In the genomic region with DNA sequence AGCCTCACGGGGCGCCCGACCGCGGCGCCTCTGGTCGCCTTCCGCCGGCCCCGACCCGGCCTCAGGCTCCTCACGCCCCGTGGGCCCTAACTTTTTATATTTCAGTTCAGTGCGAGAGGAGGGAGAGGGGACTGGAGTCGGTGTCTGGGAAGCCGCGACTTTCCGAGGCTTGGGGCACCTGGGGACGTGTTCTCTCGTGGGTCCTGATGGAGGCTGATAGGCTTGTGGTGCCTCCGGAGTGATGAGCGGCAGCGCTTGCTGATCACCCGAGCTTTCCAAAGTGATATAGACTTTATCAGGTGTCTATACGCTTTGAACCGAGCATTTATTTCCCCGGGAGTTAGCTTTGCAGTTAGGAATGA, we compare ENCODE assay signal across 8 mouse cellular contexts. TPM values are rescaled to one million over a fixed set of nuclear protein-coding genes. Genes with fewer than 3 reads are reported as not detected.
DNase-seq lines count a peak whose midpoint lies in the region; ATAC-seq and TF ChIP-seq lines count a peak whose summit lies in the region.

No protein-coding gene starts in this region.

- H3K36me3 ChIP-seq in intestine, embryonic 14.5 days (ENCODE audit: control insufficient read depth, insufficient read depth, low read length) = no peaks in the 10 kb centered on the region
- H3K36me3 ChIP-seq in midbrain, embryonic 15.5 days (replicated peaks) = no peaks in the 10 kb centered on the region

- peaks cover 2% of the 10 kb centered on the region; the same call in 1 of the 2 replicates for H3K4me1 ChIP-seq in lung, adult 2 months (ENCODE audit: control insufficient read depth, insufficient read depth, low read length)
- 0 out of 2 replicates have a peak, but pooled peaks cover 2% of the 10 kb centered on the region for H3K4me1 ChIP-seq in cortical plate, adult 2 months (ENCODE audit: control insufficient read depth, insufficient read depth, low read length)
- H3K4me1 ChIP-seq in intestine, embryonic 14.5 days (replicated peaks; ENCODE audit: control insufficient read depth, insufficient read depth, low read length) = peaks cover 5% of the 10 kb centered on the region; the same call in 1 of the 2 replicates
- peaks cover 28% of the 10 kb centered on the region for H3K4me1 ChIP-seq in midbrain, embryonic 15.5 days

- ATAC-seq in intestine, embryonic 14.5 days (replicated peaks; ENCODE audit: low FRiP score, low TSS enrichment, low read depth) = peak; percentile 44; the same call in 1 of the 2 replicates
- ATAC-seq in midbrain, embryonic 15.5 days (replicated peaks) = no peak

- TF ChIP-seq POLR2A in lung, adult 2 months (IDR thresholded peaks at IDR 0.05; ENCODE audit: borderline replicate concordance, extremely low read depth, low read depth, low read length) = no peak
- no peak for TF ChIP-seq POLR2A in cortical plate, adult 2 months (IDR thresholded peaks at IDR 0.05; ENCODE audit: extremely low read depth, insufficient read depth, low read length)

- no peaks in the 10 kb centered on the region for H3K9me3 ChIP-seq in intestine, embryonic 14.5 days (ENCODE audit: control insufficient read depth, low read length)
- H3K9me3 ChIP-seq in midbrain, embryonic 15.5 days = no peaks in the 10 kb centered on the region

- peak overlapping the region; percentile 87 for H3K9ac ChIP-seq in intestine, embryonic 14.5 days (ENCODE audit: low read length)
- peak overlapping the region; percentile 83 for H3K9ac ChIP-seq in midbrain, embryonic 15.5 days

- 1% methylated on average over 27 of the region's 27 CpGs for WGBS in lung, adult 2 months
- under 1% methylated on average over 27 of the region's 27 CpGs for WGBS in intestine, embryonic 14.5 days
- WGBS in midbrain, embryonic 15.5 days = under 1% methylated on average over 27 of the region's 27 CpGs

- DNase-seq in lung, adult 2 months = no peak
- DNase-seq in lung, postnatal 4 days = no peak
- DNase-seq in intestine, embryonic 14.5 days (ENCODE audit: low spot score) = peak; percentile 87
- DNase-seq in thymus, postnatal 0 days (ENCODE audit: low spot score) = no peak
- DNase-seq in ovary, postnatal 10 days (ENCODE audit: low spot score) = no peak
- DNase-seq in cerebellum, adult 9-11 months = no peak

- TF ChIP-seq CTCF in lung, adult 2 months (IDR thresholded peaks at IDR 0.05; ENCODE audit: insufficient read depth, low read length) = no peak
- no peak for TF ChIP-seq CTCF in cortical plate, adult 2 months (IDR thresholded peaks at IDR 0.05; ENCODE audit: extremely low read depth, insufficient read depth, low read length)

- H3K4me2 ChIP-seq in intestine, embryonic 14.5 days (ENCODE audit: low read length) = peak overlapping the region; percentile 55
- peak overlapping the region; percentile 83 for H3K4me2 ChIP-seq in midbrain, embryonic 15.5 days

- peak overlapping the region; percentile 89 for H3K4me3 ChIP-seq in lung, adult 2 months (replicated peaks; ENCODE audit: extremely low read depth, low read depth, low read length)
- H3K4me3 ChIP-seq in cortical plate, adult 2 months (ENCODE audit: insufficient read depth, low read length) = peak overlapping the region; percentile 59
- H3K4me3 ChIP-seq in intestine, embryonic 14.5 days (ENCODE audit: low read depth, low read length) = peak overlapping the region; percentile 86
- H3K4me3 ChIP-seq in midbrain, embryonic 15.5 days = peak overlapping the region; percentile 87

- peak overlapping the region; percentile 87; the same call in 1 of the 2 replicates for H3K27ac ChIP-seq in cortical plate, adult 2 months (ENCODE audit: insufficient read depth, low read length)
- peak overlapping the region; percentile 87 for H3K27ac ChIP-seq in intestine, embryonic 14.5 days (ENCODE audit: low read depth)
- H3K27ac ChIP-seq in midbrain, embryonic 15.5 days = peak overlapping the region; percentile 87

- no peaks in the 10 kb centered on the region for H3K27me3 ChIP-seq in intestine, embryonic 14.5 days (replicated peaks; ENCODE audit: control insufficient read depth, insufficient read depth, low read length)
- H3K27me3 ChIP-seq in midbrain, embryonic 15.5 days (replicated peaks) = no peaks in the 10 kb centered on the region

RNA-seq across cellular contexts. Expression of a gene that starts 0.3 kb away (rescaled TPM):
- polyA plus RNA-seq in lung, adult 2 months (2012; rRNA removed) = 11.5 and 13.8 TPM in 2 replicates
- polyA plus RNA-seq in cortical plate, adult 2 months (2012; rRNA removed) = 22.7 and 22.8 TPM in 2 replicates
- 23.0 and 24.6 TPM in 2 replicates for polyA plus RNA-seq in intestine, embryonic 14.5 days (2014; fragmentation: Nextera tagmentation; extraction: Ambion mirVana)
- 42.7 and 44.3 TPM in 2 replicates for polyA plus RNA-seq in midbrain, embryonic 15.5 days (2015; fragmentation: Nextera tagmentation; extraction: Ambion mirVana)
- polyA plus RNA-seq in thymus, postnatal 0 days (2015; fragmentation: Nextera tagmentation; extraction: Ambion mirVana) = 21.5 and 23.5 TPM in 2 replicates

RNA-seq across cellular contexts. Expression of a gene that starts 33.6 kb away (rescaled TPM):
- 0.11 and 0.19 TPM in 2 replicates for polyA plus RNA-seq in lung, adult 2 months (2012; rRNA removed)
- 11.9 and 12.7 TPM in 2 replicates for polyA plus RNA-seq in cortical plate, adult 2 months (2012; rRNA removed)
- polyA plus RNA-seq in intestine, embryonic 14.5 days (2014; fragmentation: Nextera tagmentation; extraction: Ambion mirVana) = 0.46 and 0.81 TPM in 2 replicates
- polyA plus RNA-seq in midbrain, embryonic 15.5 days (2015; fragmentation: Nextera tagmentation; extraction: Ambion mirVana) = 3.3 and 4.3 TPM in 2 replicates
- 0.93 and 1.1 TPM in 2 replicates for polyA plus RNA-seq in thymus, postnatal 0 days (2015; fragmentation: Nextera tagmentation; extraction: Ambion mirVana)
